Mouse (Mus musculus) neural tube, embryonic 15.5 days (tissue): ENCODE data around the gene Crybb1. TPM values are rescaled to one million over a fixed set of nuclear protein-coding genes. Genes with fewer than 3 reads are reported as not detected.

Experiments
- ATAC-seq: fragments of 200-750 bp; cut with Nextera tagmentation; 2 replicates; pipeline ENCODE4 v1.8.0; 2017; ENCODE audit warnings: mild to moderate bottlenecking, moderate TSS enrichment, moderate library complexity; ENCODE audit not compliant: low FRiP score
- H3K27ac ChIP-seq: fragments of 300-500 bp; sonication (generic); replicated peaks from 2 replicates; pipeline ENCODE4 v1.5.1; 2015; ENCODE audit warnings: mild to moderate bottlenecking, inconsistent platforms
- H3K27me3 ChIP-seq: fragments of 300-500 bp; sonication (generic); replicated peaks from 2 replicates; pipeline ENCODE4 v1.6.1; 2015; ENCODE audit warnings: inconsistent platforms
- H3K36me3 ChIP-seq: fragments of 300-500 bp; sonication (generic); 2 replicates; pipeline ENCODE4 v1.6.1; 2015; ENCODE audit warnings: inconsistent platforms
- H3K4me1 ChIP-seq: fragments of 300-500 bp; sonication (generic); 2 replicates; pipeline ENCODE4 v1.6.1; 2015; ENCODE audit warnings: inconsistent platforms
- H3K4me2 ChIP-seq: fragments of 300-500 bp; sonication (generic); 2 replicates; pipeline ENCODE4 v1.6.1; 2015; ENCODE audit warnings: inconsistent platforms, mild to moderate bottlenecking, moderate library complexity
- H3K4me3 ChIP-seq: fragments of 300-500 bp; sonication (generic); replicated peaks from 2 replicates; pipeline ENCODE4 v1.5.1; 2015; ENCODE audit warnings: mild to moderate bottlenecking, inconsistent platforms
- H3K9ac ChIP-seq: fragments of 300-500 bp; sonication (generic); replicated peaks from 2 replicates; pipeline ENCODE4 v1.6.1; 2015; ENCODE audit warnings: mild to moderate bottlenecking, inconsistent platforms
- H3K9me3 ChIP-seq: fragments of 300-500 bp; sonication (generic); replicated peaks from 2 replicates; pipeline ENCODE4 v1.6.1; 2016; ENCODE audit warnings: inconsistent platforms
- WGBS: fragments of 180-500 bp; shearing (Covaris S2); methylation state at CpG from one replicate; pipeline ENCODE4 v1.1.7; 2015; ENCODE audit warnings: mixed read lengths; 5-methylcytosine and 5-hydroxymethylcytosine counted together
- polyA plus RNA-seq: library from polyadenylated mRNA; unstranded; fragments of >200 nt; fragmentation: Nextera tagmentation; extraction: Ambion mirVana; gene quantifications from 2 replicates; pipeline ENCODE4 v1.2.1, GENCODE M21; 2015

Crybb1 gene
- polyA plus RNA-seq, 1 experiment from 2014 or later: 6.2 TPM

DNA sequence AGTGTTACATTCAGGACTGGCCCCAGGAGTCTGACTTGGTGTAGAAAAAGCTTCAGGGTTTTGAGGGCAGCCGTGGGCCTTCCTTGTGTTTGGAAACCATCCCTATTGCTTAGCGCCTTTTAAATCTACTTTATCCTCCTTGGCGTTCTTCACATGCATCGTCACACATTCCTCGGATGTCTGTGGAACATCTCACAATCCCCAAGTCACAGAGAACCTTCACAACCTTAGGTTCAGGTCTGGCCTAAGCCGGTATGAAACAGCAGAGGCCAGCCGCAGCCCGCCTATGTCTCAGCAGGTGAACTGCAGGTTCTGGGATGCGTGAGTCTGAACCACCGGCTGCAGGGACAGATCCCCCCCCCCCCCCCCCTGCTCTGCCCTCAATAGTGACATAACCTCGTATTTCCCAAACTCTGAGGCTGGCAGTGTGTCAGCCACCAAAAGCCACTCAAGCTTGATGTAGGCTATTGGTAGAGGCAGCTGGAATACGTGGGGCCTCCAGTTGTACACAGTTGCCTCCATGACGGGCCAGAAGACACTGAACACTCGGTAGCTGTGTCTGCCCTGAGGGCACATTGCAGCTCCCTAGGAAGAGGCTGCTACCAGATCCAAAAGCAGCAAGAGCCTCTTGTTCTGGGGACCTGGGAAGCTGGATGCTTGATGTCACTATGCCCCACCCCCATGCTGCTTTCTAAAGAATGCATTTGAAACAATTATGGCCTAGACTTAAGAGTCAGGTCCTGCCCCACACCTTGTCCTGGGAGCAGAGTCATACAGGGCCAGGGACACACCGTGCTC is 25.4 kb downstream of the Crybb1 start:
- H3K9ac ChIP-seq: no peak overlapping the region
- H3K36me3 ChIP-seq: no peaks in the 10 kb centered on the region
- no peak for ATAC-seq
- peaks cover 37% of the 10 kb centered on the region for H3K4me1 ChIP-seq
- 65% methylated on average over 15 of the region's 15 CpGs for WGBS
- H3K27ac ChIP-seq: no peak overlapping the region
- H3K9me3 ChIP-seq: no peaks in the 10 kb centered on the region
- no peak overlapping the region for H3K4me3 ChIP-seq
- no peak overlapping the region for H3K4me2 ChIP-seq
- no peaks in the 10 kb centered on the region for H3K27me3 ChIP-seq

DNA sequence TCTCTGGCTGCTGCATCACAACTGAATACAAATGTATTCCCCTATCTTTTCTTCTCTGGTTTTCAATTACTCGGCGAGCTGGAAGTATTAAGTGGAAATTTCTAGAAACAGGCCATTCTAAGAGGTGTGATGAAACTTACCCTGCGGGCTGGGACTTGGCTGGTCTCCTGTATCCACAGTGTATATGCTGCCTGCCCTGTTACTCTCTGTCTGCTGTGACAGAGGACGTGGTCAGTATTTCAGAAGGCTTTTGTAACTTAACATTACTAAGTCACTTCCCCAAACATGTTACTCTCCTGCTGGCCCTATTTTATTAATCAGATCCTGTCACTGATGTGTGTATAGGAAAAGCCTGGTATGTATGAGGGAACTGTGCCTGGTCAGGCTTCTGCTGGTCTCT is 26.1 kb downstream of the Crybb1 start:
- H3K9ac ChIP-seq: no peak overlapping the region
- no peak for ATAC-seq
- 88% methylated on average over 4 of the region's 4 CpGs for WGBS
- H3K36me3 ChIP-seq: no peaks in the 10 kb centered on the region
- H3K4me2 ChIP-seq: no peak overlapping the region
- no peak overlapping the region for H3K27ac ChIP-seq
- peaks cover 37% of the 10 kb centered on the region for H3K4me1 ChIP-seq
- no peak overlapping the region for H3K4me3 ChIP-seq
- no peaks in the 10 kb centered on the region for H3K27me3 ChIP-seq
- no peaks in the 10 kb centered on the region for H3K9me3 ChIP-seq

DNA sequence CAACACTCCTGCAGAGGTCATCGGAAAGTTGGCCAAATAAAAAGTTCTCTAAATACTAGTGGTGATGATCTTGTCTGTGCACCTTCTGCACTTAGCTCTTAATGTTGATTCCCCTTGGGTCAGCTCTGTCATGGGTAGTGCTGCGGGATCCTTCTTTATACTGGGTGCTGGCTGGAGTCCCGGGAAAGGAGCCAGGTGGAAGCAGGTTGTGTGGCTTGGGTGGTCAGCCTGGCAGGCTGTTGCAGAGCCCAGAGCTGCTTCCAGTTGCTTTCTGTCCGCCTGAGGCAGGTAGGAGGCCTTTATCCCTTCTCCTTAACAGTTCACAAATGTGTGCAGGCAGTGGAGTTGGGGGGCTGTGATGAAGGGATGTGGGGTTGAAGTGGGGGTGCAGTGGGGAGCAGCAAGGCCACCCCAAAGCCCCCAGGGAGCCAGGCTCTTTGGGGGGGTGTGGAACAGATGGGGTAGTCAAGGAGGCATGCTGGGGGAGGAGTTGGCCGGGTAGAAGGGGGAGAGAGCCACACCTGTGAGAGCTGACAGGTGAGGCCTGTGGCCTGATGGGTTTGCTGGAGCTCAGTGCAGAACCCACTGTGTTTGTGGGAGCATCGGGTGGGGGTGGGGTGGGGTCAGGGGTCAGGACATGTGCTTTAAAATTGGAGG is 26.6 kb downstream of the Crybb1 start:
- Histone ChIP-seq H3K9ac (no peak overlapping the region), H3K4me2 (no peak overlapping the region), H3K4me3 (no peak overlapping the region), H3K36me3 (no peaks in the 10 kb centered on the region), H3K27me3 (no peaks in the 10 kb centered on the region), H3K27ac (no peak overlapping the region), H3K9me3 (no peaks in the 10 kb centered on the region), H3K4me1 (peaks cover 34% of the 10 kb centered on the region)
- ATAC-seq: no peak
- 81% methylated on average over 6 of the region's 6 CpGs for WGBS

DNA sequence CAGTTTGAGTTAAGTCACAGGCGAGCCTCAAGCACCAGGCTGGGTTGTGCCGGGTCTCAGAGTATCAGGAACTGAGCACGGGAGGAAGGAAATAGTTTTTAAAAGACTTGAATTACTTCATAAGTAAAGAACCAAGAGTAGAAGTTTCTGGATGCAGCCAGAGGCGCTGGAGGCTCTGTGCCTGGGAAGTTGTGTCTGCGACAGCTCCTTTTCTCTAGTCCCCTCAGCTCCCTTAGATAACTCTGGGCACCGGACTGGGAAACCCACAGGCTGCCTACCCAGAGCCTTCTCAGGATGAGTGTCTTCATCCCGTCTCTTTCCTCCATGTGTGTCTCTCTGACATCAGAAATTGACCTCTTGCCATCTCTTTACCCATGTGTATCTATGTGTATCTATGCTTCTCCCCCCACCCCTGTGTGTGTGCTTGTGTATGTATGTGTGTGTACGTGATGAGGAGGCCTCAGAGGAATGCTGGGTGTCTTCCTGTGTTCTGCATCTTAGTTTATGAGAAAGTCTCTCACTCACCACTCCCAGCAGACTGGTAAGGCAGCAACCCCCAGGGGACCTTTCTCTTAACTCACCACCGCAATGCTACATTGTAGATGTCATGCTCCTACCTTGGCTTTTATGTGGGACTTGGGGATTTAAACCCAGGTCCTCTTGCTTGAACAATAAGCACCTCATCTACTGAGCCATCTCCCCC is 27.3 kb downstream of the Crybb1 start:
- Histone ChIP-seq H3K4me3 (no peak overlapping the region), H3K36me3 (no peaks in the 10 kb centered on the region), H3K27me3 (no peaks in the 10 kb centered on the region), H3K4me1 (peaks cover 27% of the 10 kb centered on the region), H3K9ac (no peak overlapping the region), H3K27ac (0 out of 2 replicates have a peak overlapping the region, but pooled peaks have one; percentile 0), H3K9me3 (no peaks in the 10 kb centered on the region), H3K4me2 (no peak overlapping the region)
- ATAC-seq: no peak
- 83% methylated on average over 9 of the region's 9 CpGs for WGBS

DNA sequence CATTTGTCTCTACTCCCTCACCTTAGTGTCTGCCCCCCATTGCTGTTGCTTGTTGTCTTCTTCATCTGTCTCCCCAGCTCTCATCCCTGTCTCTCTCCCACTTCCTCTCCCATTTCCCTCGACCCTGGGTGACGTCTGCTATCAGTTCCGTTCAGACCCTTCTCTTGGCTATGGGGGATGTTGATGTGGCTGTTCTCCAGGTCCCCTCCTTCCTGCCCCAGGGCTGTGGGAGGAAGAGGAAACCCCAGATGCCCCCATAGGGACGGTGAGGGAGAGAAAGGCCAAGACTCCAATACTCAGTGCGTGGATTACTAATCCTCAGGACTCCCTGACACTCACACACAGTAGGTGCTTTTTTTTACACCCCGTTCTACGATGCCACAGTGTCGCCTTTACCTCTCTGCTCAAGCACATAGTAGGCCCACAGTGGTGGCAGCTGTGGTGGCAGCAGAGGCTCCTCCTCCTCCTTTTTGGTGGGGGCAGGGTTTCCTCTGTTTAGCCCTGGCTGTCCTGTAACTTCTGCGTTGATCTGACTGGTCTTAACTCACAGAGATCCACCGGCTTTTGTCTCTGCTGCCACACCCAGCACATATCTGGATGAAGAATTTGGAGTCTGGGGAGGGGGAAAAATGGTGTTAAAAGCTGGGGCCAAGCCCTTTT is 28.1 kb downstream of the Crybb1 start:
- WGBS: 83% methylated on average over 10 of the region's 10 CpGs
- Histone ChIP-seq H3K9ac (no peak overlapping the region), H3K36me3 (no peaks in the 10 kb centered on the region), H3K4me1 (peaks cover 24% of the 10 kb centered on the region), H3K9me3 (no peaks in the 10 kb centered on the region), H3K27me3 (no peaks in the 10 kb centered on the region), H3K4me2 (no peak overlapping the region), H3K4me3 (no peak overlapping the region), H3K27ac (0 out of 2 replicates have a peak overlapping the region, but pooled peaks have one; percentile 0)
- ATAC-seq: no peak

DNA sequence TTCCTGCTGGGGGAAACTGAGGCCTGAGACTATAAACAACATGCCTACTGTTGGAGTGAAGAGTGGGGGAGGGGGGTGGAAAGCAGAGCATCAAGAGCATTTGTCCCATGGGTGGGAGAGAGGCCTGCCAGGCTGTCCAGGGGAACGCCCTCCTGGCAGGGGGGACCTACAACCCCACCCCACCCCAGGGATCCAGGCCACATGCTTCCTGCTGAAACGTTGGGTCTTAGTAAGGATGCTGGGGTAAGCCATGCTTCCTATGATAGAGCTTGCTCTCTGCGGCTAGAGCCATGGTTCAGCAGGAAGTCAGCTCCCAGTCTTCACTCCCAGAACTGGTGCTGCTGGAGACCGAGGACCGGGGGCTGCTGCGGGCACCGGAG is 28.6 kb downstream of the Crybb1 start:
- Histone ChIP-seq H3K4me3 (no peak overlapping the region), H3K4me1 (peaks cover 19% of the 10 kb centered on the region), H3K27ac (no peak overlapping the region), H3K4me2 (no peak overlapping the region), H3K27me3 (no peaks in the 10 kb centered on the region), H3K9me3 (no peaks in the 10 kb centered on the region), H3K36me3 (no peaks in the 10 kb centered on the region), H3K9ac (no peak overlapping the region)
- ATAC-seq: no peak
- WGBS: 88% methylated on average over 7 of the region's 7 CpGs

DNA sequence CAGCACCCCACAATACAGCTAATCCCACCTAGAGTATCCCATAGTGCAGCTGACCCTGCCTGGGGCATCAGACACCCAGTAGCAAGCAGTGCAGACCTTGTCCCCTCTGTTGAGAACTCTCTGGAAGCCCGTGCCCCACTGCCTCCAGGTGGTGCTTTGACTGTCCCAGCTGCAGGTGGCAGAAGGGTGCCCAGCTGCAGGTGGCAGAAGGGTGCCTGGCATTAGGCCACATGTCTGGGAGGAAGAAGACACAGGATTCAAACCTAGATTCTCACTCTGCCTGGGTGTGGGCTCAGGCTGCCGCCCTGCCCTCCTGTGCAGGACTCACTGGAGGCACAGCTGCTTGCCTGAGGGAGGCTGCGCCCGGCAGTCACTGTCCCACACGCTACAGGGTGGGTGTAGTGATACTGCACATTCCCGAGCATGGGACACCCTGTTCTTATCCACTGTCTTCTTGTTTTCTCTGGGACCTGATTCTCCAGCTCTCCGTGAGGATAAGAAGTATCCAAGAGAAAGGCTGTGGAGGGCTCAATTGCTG is 30.0 kb downstream of the Crybb1 start:
- Histone ChIP-seq H3K9ac (no peak overlapping the region), H3K4me3 (no peak overlapping the region), H3K36me3 (no peaks in the 10 kb centered on the region), H3K4me1 (peaks cover 23% of the 10 kb centered on the region), H3K27me3 (no peaks in the 10 kb centered on the region), H3K4me2 (no peak overlapping the region), H3K27ac (no peak overlapping the region), H3K9me3 (no peaks in the 10 kb centered on the region)
- ATAC-seq: no peak
- WGBS: 81% methylated on average over 7 of the region's 7 CpGs

DNA sequence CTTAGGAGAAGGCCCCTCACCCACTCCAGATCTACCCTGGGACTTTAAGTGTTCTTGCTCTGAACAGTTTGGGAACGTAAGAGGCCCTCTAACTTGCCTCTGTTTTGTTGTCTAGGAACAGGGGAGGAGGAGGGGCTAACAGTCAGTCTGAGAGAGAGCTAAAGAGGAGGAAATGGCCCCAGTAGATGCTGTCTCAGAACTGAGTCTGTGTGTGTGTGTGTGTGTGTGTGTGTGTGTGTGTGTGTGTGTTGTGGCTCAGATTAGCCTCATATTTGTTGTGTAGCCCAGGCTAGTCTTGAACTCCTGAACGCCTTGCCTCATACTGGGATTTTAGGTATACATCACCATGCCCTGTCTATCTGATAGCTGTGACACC is 31.0 kb downstream of the Crybb1 start:
- no peaks in the 10 kb centered on the region for H3K36me3 ChIP-seq
- 97% methylated on average over 2 of the region's 2 CpGs for WGBS
- H3K9me3 ChIP-seq: no peaks in the 10 kb centered on the region
- ATAC-seq: no peak
- no peak overlapping the region for H3K9ac ChIP-seq
- peaks cover 32% of the 10 kb centered on the region for H3K4me1 ChIP-seq
- H3K4me2 ChIP-seq: no peak overlapping the region
- no peak overlapping the region for H3K4me3 ChIP-seq
- no peak overlapping the region for H3K27ac ChIP-seq
- H3K27me3 ChIP-seq: no peaks in the 10 kb centered on the region

DNA sequence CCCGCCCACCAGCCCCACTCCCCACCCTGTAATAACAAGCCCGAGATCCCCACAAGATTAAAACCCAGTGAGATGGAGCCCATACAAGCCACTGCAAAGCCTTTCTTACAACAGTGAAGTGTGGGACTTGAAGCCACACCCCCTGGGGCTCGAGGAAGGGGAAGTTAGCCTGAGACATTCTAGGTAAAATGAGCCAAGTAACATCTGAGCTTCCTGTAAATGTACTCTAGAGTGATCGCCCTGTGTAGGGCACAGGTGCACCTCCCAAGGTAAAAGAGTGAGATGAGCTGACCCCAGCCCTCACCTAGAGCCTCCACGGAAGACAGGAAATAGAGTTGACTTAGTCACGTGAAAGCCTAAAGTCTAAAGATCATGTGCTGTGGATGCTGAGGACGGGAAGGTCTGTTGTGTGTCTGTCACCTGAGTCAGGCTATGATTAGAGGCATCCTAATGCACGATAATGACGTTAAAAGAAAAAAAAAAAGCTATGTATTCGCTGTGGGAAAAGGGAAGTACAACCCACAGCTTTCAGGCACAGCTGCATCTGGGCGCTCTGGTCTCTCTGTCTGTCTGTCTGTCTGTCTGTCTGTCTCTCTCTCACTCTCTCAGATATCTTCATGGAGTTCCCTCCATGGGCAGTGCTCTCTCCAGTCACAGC is 31.5 kb downstream of the Crybb1 start:
- H3K4me3 ChIP-seq: no peak overlapping the region
- peaks cover 36% of the 10 kb centered on the region for H3K4me1 ChIP-seq
- no peak overlapping the region for H3K9ac ChIP-seq
- ATAC-seq: no peak
- H3K36me3 ChIP-seq: no peaks in the 10 kb centered on the region
- WGBS: 82% methylated on average over 11 of the region's 11 CpGs
- no peak overlapping the region for H3K27ac ChIP-seq
- H3K4me2 ChIP-seq: no peak overlapping the region
- no peaks in the 10 kb centered on the region for H3K9me3 ChIP-seq
- no peaks in the 10 kb centered on the region for H3K27me3 ChIP-seq

DNA sequence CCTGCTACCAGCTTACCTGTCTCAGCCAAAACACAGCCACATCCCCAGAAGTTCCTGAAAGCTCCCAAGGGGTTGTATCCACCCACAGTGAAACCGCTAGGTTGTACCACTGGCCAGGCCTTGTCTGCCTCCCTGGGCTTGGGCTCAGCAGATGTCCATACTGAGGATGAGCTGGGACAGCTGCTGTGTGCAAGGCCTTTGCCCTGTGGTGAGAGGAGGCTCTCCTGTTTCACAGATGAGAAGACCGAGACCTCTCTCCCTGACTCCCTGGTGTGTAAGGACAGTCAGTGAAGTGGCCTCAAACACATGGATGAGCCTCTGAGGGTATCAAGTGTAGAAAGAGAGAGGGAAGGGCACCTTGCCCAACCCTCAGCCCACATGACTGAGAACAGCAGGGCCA is 32.0 kb downstream of the Crybb1 start:
- H3K9ac ChIP-seq: no peak overlapping the region
- ATAC-seq: no peak
- no peaks in the 10 kb centered on the region for H3K36me3 ChIP-seq
- H3K4me2 ChIP-seq: no peak overlapping the region
- peaks cover 41% of the 10 kb centered on the region for H3K4me1 ChIP-seq
- 82% methylated on average over 2 of the region's 2 CpGs for WGBS
- H3K9me3 ChIP-seq: no peaks in the 10 kb centered on the region
- H3K27me3 ChIP-seq: no peaks in the 10 kb centered on the region
- H3K4me3 ChIP-seq: no peak overlapping the region
- H3K27ac ChIP-seq: no peak overlapping the region
